Mouse (Mus musculus): Measurements from ENCODE around the gene Ccdc144b. TPM values are rescaled to one million over a fixed set of nuclear protein-coding genes. Genes with fewer than 3 reads are reported as not detected.

Gene Ccdc144b
- total RNA-seq (2021): under 1 TPM; 0.07 to 0.10 TPM
- long read RNA-seq, experiment 1: 0 reads
- long read RNA-seq, experiment 2: 0 reads

GRCm38 (mm10) chr3:36053447-36053846 is at the start of gene Ccdc144b:
Gene Ccdc144b, minus strand, starts transcription at chr3:36053547.
- no peak for DNase-seq

GRCm38 (mm10) chr3:36095371-36095770 is 42.0 kb upstream of the Ccdc144b start:
- DNase-seq: no peak

- no peak for DNase-seq
These were observed 34.2 kb upstream of the Ccdc144b start for GRCm38 (mm10) chr3:36087591-36087990.

DNA sequence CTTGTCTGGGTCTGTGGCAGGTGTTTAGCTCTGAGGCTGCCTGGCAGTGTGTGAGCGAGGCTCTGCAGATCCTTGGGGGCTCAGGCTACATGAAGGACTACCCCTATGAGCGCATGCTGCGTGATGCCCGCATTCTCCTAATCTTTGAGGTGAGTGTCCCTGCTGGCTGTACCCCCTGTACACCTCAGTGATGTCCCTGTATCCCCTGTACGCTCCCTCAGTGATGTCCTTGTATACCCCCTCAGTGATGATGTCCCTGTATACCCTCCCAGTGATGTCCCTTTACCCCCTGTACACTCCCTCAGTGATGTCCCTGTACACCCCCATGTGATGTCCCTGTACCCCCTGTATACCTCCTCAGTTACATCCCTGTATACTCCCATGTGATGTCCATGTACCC is 32.0 kb upstream of the Ccdc144b start:
- DNase-seq: no peak

DNA sequence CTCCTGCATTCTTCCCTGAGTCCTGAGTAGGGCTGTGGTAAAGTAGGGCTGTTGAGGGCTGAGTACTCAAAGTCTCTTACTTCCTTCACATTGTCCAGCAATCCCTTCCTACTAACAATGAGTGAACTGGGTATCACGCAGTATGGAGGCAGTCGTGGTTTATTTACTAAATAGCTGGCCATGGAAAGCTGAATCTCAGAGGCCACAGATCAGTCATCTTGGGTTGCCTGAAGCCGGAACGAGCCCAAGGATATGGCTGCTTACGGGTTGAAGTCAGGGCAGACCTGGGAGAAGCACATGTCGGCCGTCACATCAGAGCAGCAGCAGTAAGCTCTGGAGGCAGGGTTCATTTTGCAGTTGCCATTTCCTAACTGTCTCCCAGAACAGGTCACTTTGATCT is 30.0 kb upstream of the Ccdc144b start:
- no peak for DNase-seq

- DNase-seq: no peak
These were observed 29.5 kb upstream of the Ccdc144b start for GRCm38 (mm10) chr3:36082843-36083242.

- no peak for DNase-seq
These were observed 27.4 kb upstream of the Ccdc144b start for GRCm38 (mm10) chr3:36080741-36081140.

- no peak for DNase-seq
These were observed 26.5 kb upstream of the Ccdc144b start for GRCm38 (mm10) chr3:36079886-36080285.

DNA sequence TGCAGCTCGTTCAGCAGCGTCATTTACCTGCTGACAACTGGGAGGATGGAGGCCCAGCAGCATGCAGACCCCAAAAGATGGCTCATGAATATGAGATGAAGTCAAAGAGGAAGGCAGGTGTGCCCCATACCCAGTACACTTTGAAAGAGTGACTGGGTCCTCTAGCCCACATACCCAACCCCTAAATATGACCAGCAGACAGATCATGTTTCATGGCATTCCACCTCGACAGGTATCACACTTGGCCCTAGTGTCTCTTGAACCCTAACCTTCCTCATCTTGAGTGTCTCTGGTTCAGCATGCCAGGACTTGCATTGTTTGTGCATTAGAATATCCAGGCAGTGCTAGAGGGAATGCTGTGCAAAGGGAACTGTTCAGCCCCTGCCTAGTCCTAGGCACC is 24.0 kb upstream of the Ccdc144b start:
- DNase-seq: no peak

- DNase-seq: no peak
These were observed 22.1 kb upstream of the Ccdc144b start for GRCm38 (mm10) chr3:36075466-36075865.

DNA sequence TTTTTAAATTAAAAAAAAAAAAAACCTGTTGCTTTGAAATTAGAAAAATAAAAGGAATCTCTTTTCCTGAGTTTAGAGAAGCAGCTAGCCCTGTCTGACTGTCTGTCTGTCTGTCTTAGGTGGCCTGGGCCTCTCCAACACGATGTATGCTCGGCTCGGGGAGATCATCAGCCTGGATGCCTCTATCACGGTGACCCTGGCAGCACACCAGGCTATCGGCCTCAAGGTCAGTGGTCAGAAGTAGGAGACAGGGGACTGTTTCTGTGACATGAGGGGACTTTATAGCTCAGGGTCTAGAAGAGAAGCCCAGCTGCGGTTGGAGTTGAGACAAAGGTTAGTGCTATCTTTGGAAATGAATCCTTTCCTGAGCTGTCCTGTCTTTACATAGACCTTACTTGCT is 20.9 kb upstream of the Ccdc144b start:
- no peak for DNase-seq

GRCm38 (mm10) chr3:36071047-36071446 is 17.7 kb upstream of the Ccdc144b start:
- no peak for DNase-seq

- DNase-seq: no peak
These were observed 17.1 kb upstream of the Ccdc144b start for GRCm38 (mm10) chr3:36070436-36070835.

GRCm38 (mm10) chr3:36067731-36068130 is 14.4 kb upstream of the Ccdc144b start:
- no peak for DNase-seq

DNA sequence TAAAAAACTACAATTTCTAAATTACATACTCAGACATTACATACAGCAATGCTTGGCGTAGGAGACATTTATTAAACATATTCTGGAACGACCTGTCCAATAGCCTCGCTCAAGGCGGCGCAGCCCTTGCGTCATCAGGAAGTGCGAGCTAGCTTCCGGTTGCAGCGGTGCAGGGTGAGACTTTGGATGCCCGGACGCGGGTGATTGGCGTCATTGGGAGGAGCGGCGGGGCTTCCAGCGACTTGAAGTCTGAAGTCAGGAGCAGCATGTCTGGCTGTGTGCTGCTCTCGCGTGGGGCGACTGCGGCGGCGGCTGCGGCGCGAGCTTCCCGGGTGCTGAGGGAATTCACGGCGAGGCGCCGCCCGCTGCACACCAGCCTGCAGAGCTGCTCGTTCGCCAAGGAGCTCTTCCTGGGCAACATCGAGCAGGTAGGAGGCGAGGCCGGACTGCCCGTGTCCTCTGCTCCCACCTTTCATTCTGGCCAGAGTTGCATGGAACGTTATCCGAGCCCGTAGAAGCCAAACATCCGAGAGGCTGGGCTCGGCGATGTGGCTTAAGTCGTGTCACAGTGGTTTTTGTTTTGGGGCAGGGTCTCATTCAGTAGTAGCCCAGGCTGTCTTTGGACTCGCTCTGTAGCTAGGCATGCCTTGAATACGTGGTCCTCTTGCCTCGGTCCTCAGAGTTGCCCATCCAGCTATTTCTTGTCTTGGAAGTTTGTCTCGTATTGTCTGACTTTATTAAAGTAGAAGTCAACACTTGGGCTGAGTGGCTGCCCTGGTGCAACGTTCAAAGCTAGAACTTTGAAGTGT is 12.7 kb upstream of the Ccdc144b start, which contains the start of gene Acad9:
Acad9 (plus strand) TSS at position 137 of the 809 bp plus-strand sequence.
- DNase-seq: peak; percentile 97

GRCm38 (mm10) chr3:36065166-36065565 is 11.8 kb upstream of the Ccdc144b start:
- no peak for DNase-seq

GRCm38 (mm10) chr3:36064592-36065061 is 11.3 kb upstream of the Ccdc144b start:
- DNase-seq: no peak

- DNase-seq: peak; percentile 68 to 73
These were observed 6.9 kb upstream of the Ccdc144b start for GRCm38 (mm10) chr3:36060096-36060850.

DNA sequence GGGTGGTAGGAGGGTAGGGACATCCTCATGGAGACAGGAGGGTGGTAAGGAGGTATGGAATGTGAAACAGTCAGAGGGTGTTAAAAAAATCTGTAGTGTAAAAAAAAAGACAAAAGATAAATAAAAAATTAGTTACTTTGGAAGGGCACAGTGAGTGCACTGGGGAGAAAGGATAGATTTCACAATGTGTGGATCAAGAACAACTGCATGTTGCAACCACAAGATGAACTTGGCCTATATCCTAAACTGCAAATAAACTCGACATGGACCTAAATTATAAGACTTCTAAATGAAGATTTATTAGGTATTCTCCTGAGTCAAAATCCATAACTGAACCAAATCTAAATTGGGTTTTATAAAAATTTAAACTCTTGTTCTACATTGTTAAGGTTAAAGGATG is 4.2 kb downstream of the Ccdc144b start:
- no peak for DNase-seq

DNA sequence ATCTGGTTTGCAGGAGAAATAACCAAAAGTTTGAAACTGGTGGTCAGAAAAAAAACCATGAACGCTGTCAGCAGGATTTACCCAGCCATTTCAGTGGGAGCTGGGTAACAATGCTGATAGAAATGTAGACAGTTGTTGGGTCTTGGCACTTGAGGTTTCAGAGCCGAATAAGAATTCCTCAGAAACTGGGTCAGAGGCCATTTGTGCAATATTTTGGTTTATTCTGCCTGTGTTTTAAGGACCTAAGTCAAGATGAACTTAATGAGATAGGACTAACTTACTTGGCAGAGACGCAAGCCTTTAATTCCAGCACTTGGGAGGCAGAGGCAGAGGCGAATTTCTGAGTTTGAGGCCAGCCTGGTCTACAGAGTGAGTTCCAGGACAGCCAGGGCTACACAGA is 8.3 kb downstream of the Ccdc144b start:
- no peak for DNase-seq

- DNase-seq: peak in 1 of 2 experiments; percentile 4
These were observed 8.8 kb downstream of the Ccdc144b start for GRCm38 (mm10) chr3:36044520-36044919.

DNA sequence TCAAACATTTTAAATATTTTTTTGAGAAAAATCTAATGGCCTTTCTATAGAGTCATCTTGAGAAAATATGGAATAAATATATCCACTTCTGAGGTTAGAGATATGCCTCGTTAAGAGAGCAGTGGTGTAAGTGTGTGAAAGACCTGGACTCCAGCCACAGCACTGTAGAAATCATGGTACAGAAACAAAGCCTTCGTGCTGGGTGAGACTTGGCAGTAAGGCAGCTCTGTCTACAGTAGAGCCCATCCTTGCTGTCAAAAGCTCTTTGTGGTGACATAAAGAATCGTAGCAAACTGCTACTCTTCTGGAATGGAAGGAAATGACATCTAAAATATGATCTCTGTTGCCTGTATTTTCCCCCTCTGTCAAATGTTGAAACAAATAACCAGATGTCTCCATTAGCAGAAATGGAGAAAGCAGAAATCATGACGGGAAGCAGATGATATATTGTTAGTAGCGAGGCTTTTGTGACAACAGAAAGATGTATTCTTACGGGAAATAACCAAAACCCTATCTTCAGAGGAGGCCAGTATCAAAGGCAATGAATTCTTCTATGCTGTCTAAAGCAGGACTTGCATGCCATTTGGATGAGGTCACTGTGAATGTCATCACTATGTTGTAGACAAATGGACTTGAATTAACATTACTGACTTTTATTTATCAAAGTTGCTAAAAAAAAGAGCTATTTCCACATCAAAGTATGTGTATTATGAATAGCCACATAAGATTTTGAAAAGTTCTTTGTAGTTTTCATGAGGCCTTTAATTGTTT is 21.4 kb downstream of the Ccdc144b start:
- DNase-seq: no peak
